Mouse (Mus musculus): ENCODE data around the gene Pif1.
A peak's percentile ranks its signal among the peaks of the same experiment; 100 is the strongest.

Pif1 gene

GRCm38 (mm10) chr9:65640838-65641410 lies 54.0 kb downstream of the Pif1 start:
- no peak for DNase-seq (ENCODE audit: low read depth)

- DNase-seq (ENCODE audit: low read depth), result peak; percentile 33
Observed at GRCm38 (mm10) chr9:65641446-65642052, 54.6 kb downstream of the Pif1 start.

- no peak for DNase-seq (ENCODE audit: low read depth)
Observed at GRCm38 (mm10) chr9:65642546-65642945, 55.6 kb downstream of the Pif1 start.

GRCm38 (mm10) chr9:65644960-65645359 lies 58.0 kb downstream of the Pif1 start:
- no peak for DNase-seq (ENCODE audit: low read depth)

Data from NIH3T3 (cell line).